Mouse (Mus musculus): ENCODE measurements at regions not wholly inside any gene's neighbourhood (a gene's known extent, or its start where the extent isn't known, plus 50 kb on each side); places are given as distances from the start of the nearest gene placed in this dataset.

GRCm38 (mm10) chr9:26453924-26454323 is 279.6 kb upstream of the B3gat1 start:
- TF ChIP-seq CTCF (IDR thresholded peaks at IDR 0.05; ENCODE audit: extremely low read depth, insufficient read depth, low read length) (no peak), POLR2A (IDR thresholded peaks at IDR 0.05; ENCODE audit: extremely low read depth, insufficient read depth, low read length) (no peak)

Data from cortical plate, adult 2 months (tissue).